Mouse (Mus musculus) C2C12 (cell line): ENCODE measurements around the gene Bmpr1a.

Experiments used
- CTCF ChIP-seq: IDR thresholded peaks from one replicate; pipeline ENCODE4 v1.5.1; 2011; ENCODE audit not compliant: control insufficient read depth, insufficient read depth, insufficient read length
- MYOD1 ChIP-seq: IDR thresholded peaks from one replicate; pipeline ENCODE4 v1.6.1; 2011; ENCODE audit warnings: low read depth; ENCODE audit not compliant: control insufficient read depth, insufficient read length
- MYOG ChIP-seq: IDR thresholded peaks from one replicate; pipeline ENCODE4 v1.6.1; 2011; ENCODE audit not compliant: control insufficient read depth, insufficient read length; ENCODE audit errors: extremely low read depth
- USF1 ChIP-seq: IDR thresholded peaks from one replicate; pipeline ENCODE4 v1.6.1; 2011; ENCODE audit warnings: low read depth, mild to moderate bottlenecking, control low read depth, moderate library complexity

DNA sequence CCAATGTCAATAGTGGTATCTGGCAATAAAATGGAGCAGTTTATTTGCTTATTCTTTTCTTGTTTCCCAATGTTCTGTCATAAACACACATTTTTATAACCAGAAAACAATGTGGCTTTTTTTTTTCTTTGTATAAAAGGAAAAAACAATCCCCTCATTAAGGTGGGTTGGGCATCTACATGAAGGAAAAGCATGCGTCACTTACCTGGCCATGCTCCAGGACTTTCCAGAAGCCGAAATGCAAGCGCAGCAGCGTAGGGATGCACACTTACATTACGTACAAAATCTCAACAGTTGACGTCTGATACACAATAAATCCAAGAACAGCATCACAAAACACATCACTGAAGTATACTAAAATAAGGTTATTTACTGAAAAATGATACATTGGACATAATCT is 92.4 kb downstream of the Bmpr1a start:
- TF ChIP-seq CTCF (no peak), USF1 (no peak), MYOG (no peak), MYOD1 (no peak)
